Mouse (Mus musculus): ENCODE data around the gene Rarb. TPM values are rescaled to one million over a fixed set of nuclear protein-coding genes. Genes with fewer than 3 reads are reported as not detected.

Gene Rarb
- polyA plus RNA-seq (2016; fragmentation: Nextera tagmentation; extraction: Ambion mirVana) = 14.0 and 16.6 TPM in 2 replicates

DNA sequence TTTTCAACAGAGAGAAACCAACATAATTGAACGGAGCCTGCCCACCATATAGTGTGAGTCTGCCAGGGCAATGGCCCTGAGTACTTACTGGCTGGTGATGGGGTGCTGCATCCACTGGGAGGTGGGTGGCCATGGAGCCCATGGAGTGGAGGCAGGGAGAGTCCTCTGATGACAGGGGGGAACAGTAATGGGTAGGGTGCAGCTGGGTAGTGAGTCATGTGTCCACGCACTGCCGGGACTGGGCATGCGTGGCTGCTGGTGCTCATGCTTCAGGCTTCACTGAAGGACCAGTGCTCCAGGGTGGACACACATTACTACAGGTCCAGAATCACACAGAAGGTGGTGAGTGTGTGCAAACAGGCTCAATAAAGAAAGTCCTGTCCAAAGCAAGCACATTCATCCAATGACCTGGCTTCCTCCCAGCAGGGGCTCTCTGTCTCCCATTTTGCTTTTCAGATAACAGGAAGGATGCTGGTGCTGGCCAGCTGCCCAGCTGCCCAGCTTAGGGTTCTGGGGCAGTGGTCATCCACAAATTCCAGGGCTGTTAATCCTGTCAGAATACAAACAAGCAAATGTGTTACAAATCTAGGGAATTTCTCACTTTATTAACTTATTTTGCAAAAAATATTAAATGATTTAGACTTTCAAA is at the start of gene Rarb:
Gene Rarb, minus strand, starts transcription at position 555 of the 649 bp plus-strand sequence.
- Histone ChIP-seq H3K36me3 (no peaks in the 10 kb centered on the region), H3K4me1 (no peaks in the 10 kb centered on the region), H3K9me3 (no peaks in the 10 kb centered on the region), H3K27me3 (ENCODE audit: insufficient read depth, poor library complexity, severe bottlenecking) (no peaks in the 10 kb centered on the region), H3K4me3 (no peak within 1 kb of the TSS), H3K27ac (no peak within 1 kb of the TSS)
- 84% methylated on average over 4 of the region's 4 CpGs for WGBS
- DNase-seq (ENCODE audit: low spot score) = no peak

DNA sequence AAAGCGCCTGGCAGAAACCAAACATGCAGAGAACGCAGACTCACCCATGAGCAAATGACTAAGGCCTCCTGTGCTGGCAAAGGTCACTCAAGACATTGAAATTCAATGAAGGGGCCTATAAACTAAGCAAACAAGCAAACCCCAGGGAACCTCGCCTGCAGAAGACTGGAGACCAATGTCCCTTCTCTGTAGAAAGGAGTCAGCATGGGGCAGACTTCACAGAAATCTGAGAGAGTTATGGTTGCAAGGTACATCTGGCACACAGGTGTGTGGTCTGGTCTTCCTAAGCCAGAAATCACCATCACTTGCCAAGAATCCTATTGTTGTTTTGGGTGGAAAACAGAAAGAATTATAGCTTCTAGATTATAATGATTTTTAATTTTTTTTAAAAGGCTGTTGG is 23.1 kb upstream of the Rarb start:
- Histone ChIP-seq H3K36me3 (no peaks in the 10 kb centered on the region), H3K4me1 (no peaks in the 10 kb centered on the region), H3K9me3 (no peaks in the 10 kb centered on the region), H3K4me3 (no peak overlapping the region), H3K27me3 (ENCODE audit: insufficient read depth, poor library complexity, severe bottlenecking) (no peaks in the 10 kb centered on the region), H3K27ac (no peak overlapping the region)
- WGBS = 61% methylated on average over 3 of the region's 3 CpGs
- no peak for DNase-seq (ENCODE audit: low spot score)

DNA sequence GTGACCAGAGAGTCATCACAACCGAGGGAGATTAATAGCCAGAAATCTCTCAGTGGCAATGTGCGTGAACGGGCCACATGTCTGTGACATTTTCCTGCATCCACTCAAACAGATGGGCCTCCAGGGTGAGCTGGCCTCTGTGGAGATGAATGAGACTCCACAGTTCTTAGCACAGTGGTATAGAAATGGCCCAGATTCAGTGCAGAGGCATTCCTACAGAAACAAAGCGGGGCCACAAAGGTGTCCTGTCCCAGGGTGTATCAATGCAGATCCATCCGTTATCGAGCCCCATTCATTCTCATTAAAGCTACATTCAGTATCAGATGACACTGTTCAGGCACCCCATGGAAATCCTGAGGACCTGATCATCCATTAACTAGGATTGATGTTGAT is 22.6 kb upstream of the Rarb start:
- 86% methylated on average over 6 of the region's 6 CpGs for WGBS
- DNase-seq (ENCODE audit: low spot score) = no peak
- H3K4me1 ChIP-seq = no peaks in the 10 kb centered on the region
- no peak overlapping the region for H3K27ac ChIP-seq
- no peaks in the 10 kb centered on the region for H3K27me3 ChIP-seq (ENCODE audit: insufficient read depth, poor library complexity, severe bottlenecking)
- H3K4me3 ChIP-seq = no peak overlapping the region
- no peaks in the 10 kb centered on the region for H3K36me3 ChIP-seq
- H3K9me3 ChIP-seq = no peaks in the 10 kb centered on the region

GRCm38 (mm10) chr14:16840951-16841596 is 22.1 kb upstream of the Rarb start:
- H3K27ac ChIP-seq = no peak overlapping the region
- no peak overlapping the region for H3K4me3 ChIP-seq
- H3K36me3 ChIP-seq = no peaks in the 10 kb centered on the region
- H3K27me3 ChIP-seq (ENCODE audit: insufficient read depth, poor library complexity, severe bottlenecking) = no peaks in the 10 kb centered on the region
- no peaks in the 10 kb centered on the region for H3K4me1 ChIP-seq
- no peaks in the 10 kb centered on the region for H3K9me3 ChIP-seq
- 75% methylated on average over 8 of the region's 8 CpGs for WGBS
- DNase-seq (ENCODE audit: low spot score) = no peak

- H3K27ac ChIP-seq = no peak overlapping the region
- no peaks in the 10 kb centered on the region for H3K36me3 ChIP-seq
- H3K4me1 ChIP-seq = no peaks in the 10 kb centered on the region
- no peak overlapping the region for H3K4me3 ChIP-seq
- WGBS = 96% methylated on average over 2 of the region's 2 CpGs
- DNase-seq (ENCODE audit: low spot score) = no peak
- no peaks in the 10 kb centered on the region for H3K27me3 ChIP-seq (ENCODE audit: insufficient read depth, poor library complexity, severe bottlenecking)
- H3K9me3 ChIP-seq = no peaks in the 10 kb centered on the region
Observed at GRCm38 (mm10) chr14:16840135-16840534, 21.2 kb upstream of the Rarb start.

- Histone ChIP-seq H3K36me3 (no peaks in the 10 kb centered on the region), H3K27ac (no peak overlapping the region), H3K9me3 (no peaks in the 10 kb centered on the region), H3K27me3 (ENCODE audit: insufficient read depth, poor library complexity, severe bottlenecking) (no peaks in the 10 kb centered on the region), H3K4me1 (no peaks in the 10 kb centered on the region), H3K4me3 (no peak overlapping the region)
- 87% methylated on average over 1 of the region's 1 CpGs for WGBS
- DNase-seq (ENCODE audit: low spot score) = no peak
Observed at GRCm38 (mm10) chr14:16815096-16815741, 3.7 kb downstream of the Rarb start.

GRCm38 (mm10) chr14:16806155-16806554 is 12.8 kb downstream of the Rarb start:
- WGBS = 51% methylated on average over 3 of the region's 3 CpGs
- DNase-seq (ENCODE audit: low spot score) = no peak
- no peak overlapping the region for H3K27ac ChIP-seq
- no peaks in the 10 kb centered on the region for H3K27me3 ChIP-seq (ENCODE audit: insufficient read depth, poor library complexity, severe bottlenecking)
- no peaks in the 10 kb centered on the region for H3K9me3 ChIP-seq
- H3K4me3 ChIP-seq = no peak overlapping the region
- H3K36me3 ChIP-seq = no peaks in the 10 kb centered on the region
- no peaks in the 10 kb centered on the region for H3K4me1 ChIP-seq

- Histone ChIP-seq H3K27ac (no peak overlapping the region), H3K27me3 (ENCODE audit: insufficient read depth, poor library complexity, severe bottlenecking) (no peaks in the 10 kb centered on the region), H3K9me3 (no peaks in the 10 kb centered on the region), H3K4me3 (no peak overlapping the region), H3K36me3 (no peaks in the 10 kb centered on the region), H3K4me1 (no peaks in the 10 kb centered on the region)
- 76% methylated on average over 1 of the region's 1 CpGs for WGBS
- no peak for DNase-seq (ENCODE audit: low spot score)
Observed at GRCm38 (mm10) chr14:16790161-16790560, 28.8 kb downstream of the Rarb start.

GRCm38 (mm10) chr14:16781942-16782541 is 36.9 kb downstream of the Rarb start:
- Histone ChIP-seq H3K4me3 (no peak overlapping the region), H3K9me3 (no peaks in the 10 kb centered on the region), H3K4me1 (no peaks in the 10 kb centered on the region), H3K36me3 (no peaks in the 10 kb centered on the region), H3K27me3 (ENCODE audit: insufficient read depth, poor library complexity, severe bottlenecking) (no peaks in the 10 kb centered on the region), H3K27ac (no peak overlapping the region)
- no peak for DNase-seq (ENCODE audit: low spot score)
- 84% methylated on average over 5 of the region's 5 CpGs for WGBS

- Histone ChIP-seq H3K4me1 (peaks cover 5% of the 10 kb centered on the region; the same call in 1 of the 2 replicates), H3K36me3 (no peaks in the 10 kb centered on the region), H3K27me3 (ENCODE audit: insufficient read depth, poor library complexity, severe bottlenecking) (no peaks in the 10 kb centered on the region), H3K27ac (no peak overlapping the region), H3K9me3 (no peaks in the 10 kb centered on the region), H3K4me3 (no peak overlapping the region)
- DNase-seq (ENCODE audit: low spot score) = no peak
- 65% methylated on average over 2 of the region's 2 CpGs for WGBS
Observed at GRCm38 (mm10) chr14:16776723-16777381, 42.1 kb downstream of the Rarb start.

- H3K9me3 ChIP-seq = no peaks in the 10 kb centered on the region
- H3K36me3 ChIP-seq = no peaks in the 10 kb centered on the region
- H3K27ac ChIP-seq = no peak overlapping the region
- 68% methylated on average over 3 of the region's 3 CpGs for WGBS
- H3K4me1 ChIP-seq = peaks cover 5% of the 10 kb centered on the region; the same call in 1 of the 2 replicates
- H3K27me3 ChIP-seq (ENCODE audit: insufficient read depth, poor library complexity, severe bottlenecking) = no peaks in the 10 kb centered on the region
- DNase-seq (ENCODE audit: low spot score) = no peak
- no peak overlapping the region for H3K4me3 ChIP-seq
Observed at GRCm38 (mm10) chr14:16772927-16773326, 46.0 kb downstream of the Rarb start.

- Histone ChIP-seq H3K27me3 (ENCODE audit: insufficient read depth, poor library complexity, severe bottlenecking) (no peaks in the 10 kb centered on the region), H3K27ac (no peak overlapping the region), H3K4me3 (no peak overlapping the region), H3K4me1 (no peaks in the 10 kb centered on the region), H3K36me3 (no peaks in the 10 kb centered on the region), H3K9me3 (no peaks in the 10 kb centered on the region)
- 85% methylated on average over 1 of the region's 1 CpGs for WGBS
- no peak for DNase-seq (ENCODE audit: low spot score)
Observed at GRCm38 (mm10) chr14:16765891-16766290, 53.1 kb downstream of the Rarb start.

GRCm38 (mm10) chr14:16762773-16763172 is 56.2 kb downstream of the Rarb start:
- Histone ChIP-seq H3K27me3 (ENCODE audit: insufficient read depth, poor library complexity, severe bottlenecking) (no peaks in the 10 kb centered on the region), H3K9me3 (no peaks in the 10 kb centered on the region), H3K4me1 (no peaks in the 10 kb centered on the region), H3K4me3 (no peak overlapping the region), H3K27ac (no peak overlapping the region), H3K36me3 (no peaks in the 10 kb centered on the region)
- DNase-seq (ENCODE audit: low spot score) = no peak

Data from heart, embryonic 10.5 days (tissue).